Mouse (Mus musculus) gastrocnemius, postnatal 10 days (tissue): Measurements from ENCODE around the gene Acot8. TPM values are rescaled to one million over a fixed set of nuclear protein-coding genes. Genes with fewer than 3 reads are reported as not detected.
A peak's percentile ranks its signal among the peaks of the same experiment; 100 is the strongest.

Experiments used
- DNase-seq: peaks from one replicate; pipeline ENCODE4 v3.0.0; 2021; ENCODE audit warnings: mixed read lengths
- total RNA-seq, 2 experiments: library from RNA; stranded (reverse); gene quantifications; 2 replicates each; pipeline ENCODE4 v1.2.3; 2021

The Acot8 gene
- total RNA-seq, 2 experiments from 2014 or later: 9.7 to 10.4 TPM

GRCm38 (mm10) chr2:164781876-164782275, 22.8 kb downstream of the Acot8 start:
- peak; percentile 52 for DNase-seq

GRCm38 (mm10) chr2:164779481-164780086, 25.1 kb downstream of the Acot8 start, which contains the start of gene Tnnc2:
Gene Tnnc2, minus strand, starts transcription at chr2:164779967.
- peak; percentile 59 for DNase-seq

GRCm38 (mm10) chr2:164778809-164779208, 25.9 kb downstream of the Acot8 start:
- DNase-seq: peak; percentile 52

GRCm38 (mm10) chr2:164778015-164778287, 26.7 kb downstream of the Acot8 start:
- DNase-seq: no peak

GRCm38 (mm10) chr2:164777246-164778014, 27.3 kb downstream of the Acot8 start:
- no peak for DNase-seq

- no peak for DNase-seq
Measured at GRCm38 (mm10) chr2:164776801-164777200, 27.9 kb downstream of the Acot8 start.

GRCm38 (mm10) chr2:164776130-164776529, 28.6 kb downstream of the Acot8 start:
- DNase-seq: no peak

GRCm38 (mm10) chr2:164773989-164774364, 30.7 kb downstream of the Acot8 start:
- no peak for DNase-seq

GRCm38 (mm10) chr2:164773229-164773988, 31.3 kb downstream of the Acot8 start:
- DNase-seq: no peak

- no peak for DNase-seq
Measured at GRCm38 (mm10) chr2:164771123-164771522, 33.6 kb downstream of the Acot8 start.

GRCm38 (mm10) chr2:164770279-164770678, 34.4 kb downstream of the Acot8 start:
- DNase-seq: no peak

- DNase-seq: peak; percentile 94
Measured at GRCm38 (mm10) chr2:164769258-164770037, 35.2 kb downstream of the Acot8 start, which contains the start of gene Ube2c. Gene Ube2c, plus strand, starts transcription at chr2:164769898.

GRCm38 (mm10) chr2:164767812-164768540, 36.7 kb downstream of the Acot8 start:
- no peak for DNase-seq

GRCm38 (mm10) chr2:164765841-164766240, 38.8 kb downstream of the Acot8 start:
- DNase-seq: no peak

- no peak for DNase-seq
Measured at GRCm38 (mm10) chr2:164762593-164762992, 42.1 kb downstream of the Acot8 start.

- no peak for DNase-seq
Measured at GRCm38 (mm10) chr2:164761971-164762370, 42.7 kb downstream of the Acot8 start.

GRCm38 (mm10) chr2:164761502-164761901, 43.2 kb downstream of the Acot8 start:
- DNase-seq: no peak

- no peak for DNase-seq
Measured at GRCm38 (mm10) chr2:164760059-164760833, 44.4 kb downstream of the Acot8 start.

GRCm38 (mm10) chr2:164758692-164759091, 46.0 kb downstream of the Acot8 start:
- DNase-seq: no peak

GRCm38 (mm10) chr2:164757841-164758240, 46.8 kb downstream of the Acot8 start:
- no peak for DNase-seq

- DNase-seq: no peak
Measured at GRCm38 (mm10) chr2:164754800-164755199, 49.9 kb downstream of the Acot8 start.
